Mouse (Mus musculus) erythroblast, embryonic 14.5 days (primary cell): ENCODE data around the gene Hnrnph1.

ENCODE experiments used
- GATA1 ChIP-seq: IDR thresholded peaks from 2 replicates; pipeline ENCODE4 v1.6.1; 2012; ENCODE audit warnings: low read length, inconsistent platforms, mixed read lengths
- TAL1 ChIP-seq: IDR thresholded peaks from 3 replicates; pipeline ENCODE4 v1.6.1; 2012; ENCODE audit warnings: low read length, inconsistent platforms, mixed read lengths

DNA sequence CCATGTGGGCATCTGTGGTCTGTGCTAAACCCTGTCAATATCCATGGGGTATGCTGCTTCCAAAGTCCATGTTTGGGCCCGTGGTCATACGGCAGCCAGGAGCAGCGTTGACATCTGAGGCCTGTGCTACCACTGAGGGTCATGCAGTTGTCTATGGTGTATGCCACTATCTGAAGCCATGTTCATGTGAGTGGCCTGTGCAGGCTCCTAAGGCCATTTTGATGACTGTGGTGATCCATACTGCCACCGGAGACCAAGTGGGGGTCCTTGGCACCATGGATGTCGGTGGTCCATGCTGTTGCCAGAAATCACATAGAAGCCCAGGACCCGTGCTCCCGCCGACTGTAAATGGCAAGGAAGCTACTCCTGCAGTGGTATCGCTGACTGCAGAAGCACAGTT is 9.3 kb upstream of the Hnrnph1 start:
- TF ChIP-seq GATA1 (no peak), TAL1 (no peak)
